Mouse (Mus musculus) stomach, postnatal 0 days (tissue): Measurements from ENCODE around the gene Cttnbp2.

Experiments
- CTCF ChIP-seq: IDR thresholded peaks from 2 replicates; pipeline ENCODE4 v1.5.1; 2016; ENCODE audit warnings: antibody characterized with exemption, low read depth, mild to moderate bottlenecking, moderate library complexity
- EP300 ChIP-seq: optimal IDR thresholded peaks from 2 replicates; pipeline ENCODE3; 2016; ENCODE audit warnings: antibody characterized with exemption

DNA sequence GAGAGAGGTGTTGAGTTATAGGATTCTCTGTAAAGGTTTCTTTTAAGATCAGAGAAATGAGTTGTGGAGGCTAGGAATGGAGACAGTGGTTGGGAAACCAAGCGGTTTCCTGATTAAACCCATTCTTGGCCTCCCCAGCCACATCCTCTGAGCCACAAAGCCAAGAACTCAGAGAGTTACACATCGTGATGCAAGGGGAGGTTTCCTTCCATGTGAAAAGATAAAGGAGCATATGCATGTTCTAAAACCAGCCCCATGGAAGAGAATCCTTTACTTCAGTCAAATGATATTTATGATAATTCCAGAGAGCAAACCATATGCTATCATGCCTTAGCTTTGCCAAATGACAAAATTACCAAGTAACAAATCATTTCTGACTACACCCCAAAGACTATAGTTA, 3.0 kb upstream of the Cttnbp2 start:
- TF ChIP-seq CTCF = no peak
- TF ChIP-seq EP300 = no peak
